Mouse (Mus musculus): ENCODE data around the gene Lsr. TPM values are rescaled to one million over a fixed set of nuclear protein-coding genes. Genes with fewer than 3 reads are reported as not detected.

Gene Lsr
- polyA plus RNA-seq, 1 experiment = 34.6 TPM

DNA sequence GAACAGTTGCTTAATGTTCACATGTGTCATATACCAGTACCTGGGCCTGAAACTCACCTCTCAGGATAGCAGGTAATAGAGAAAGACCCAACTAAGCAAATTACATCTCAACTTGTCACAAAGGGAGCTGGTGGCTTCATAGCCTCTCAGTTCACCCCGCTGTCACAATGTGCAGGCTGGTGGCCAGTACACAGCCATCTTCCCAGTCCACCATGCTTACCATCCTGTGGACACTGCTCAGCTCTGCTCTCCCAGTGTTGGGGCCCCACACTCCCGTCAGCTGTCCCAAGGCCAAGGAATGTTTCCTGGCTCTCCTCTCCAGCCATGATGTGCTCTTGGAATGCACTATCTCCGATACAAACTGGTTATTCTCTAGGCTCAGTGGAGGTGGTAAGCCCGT is 8.4 kb upstream of the Lsr start:
- DNase-seq = no peak
- Histone ChIP-seq H3K36me3 (ENCODE audit: control insufficient read depth, insufficient read depth, low read length) (no peaks in the 10 kb centered on the region), H3K27me3 (ENCODE audit: control insufficient read depth, insufficient read depth, low read length) (no peaks in the 10 kb centered on the region), H3K4me1 (replicated peaks; ENCODE audit: control insufficient read depth, insufficient read depth, low read length) (no peaks in the 10 kb centered on the region), H3K4me3 (ENCODE audit: control insufficient read depth, insufficient read depth, low read length) (no peak overlapping the region), H3K27ac (ENCODE audit: control insufficient read depth, insufficient read depth, low read length) (no peak overlapping the region)
- WGBS = 95% methylated on average over 4 of the region's 4 CpGs
- no peak for TF ChIP-seq POLR2A (IDR thresholded peaks at IDR 0.05; ENCODE audit: control insufficient read depth, extremely low read depth, insufficient read depth, low read length, poor library complexity)
- no peak for TF ChIP-seq CTCF (IDR thresholded peaks at IDR 0.05; ENCODE audit: borderline replicate concordance, control insufficient read depth, extremely low read depth, insufficient read depth, low read length, poor library complexity)

DNA sequence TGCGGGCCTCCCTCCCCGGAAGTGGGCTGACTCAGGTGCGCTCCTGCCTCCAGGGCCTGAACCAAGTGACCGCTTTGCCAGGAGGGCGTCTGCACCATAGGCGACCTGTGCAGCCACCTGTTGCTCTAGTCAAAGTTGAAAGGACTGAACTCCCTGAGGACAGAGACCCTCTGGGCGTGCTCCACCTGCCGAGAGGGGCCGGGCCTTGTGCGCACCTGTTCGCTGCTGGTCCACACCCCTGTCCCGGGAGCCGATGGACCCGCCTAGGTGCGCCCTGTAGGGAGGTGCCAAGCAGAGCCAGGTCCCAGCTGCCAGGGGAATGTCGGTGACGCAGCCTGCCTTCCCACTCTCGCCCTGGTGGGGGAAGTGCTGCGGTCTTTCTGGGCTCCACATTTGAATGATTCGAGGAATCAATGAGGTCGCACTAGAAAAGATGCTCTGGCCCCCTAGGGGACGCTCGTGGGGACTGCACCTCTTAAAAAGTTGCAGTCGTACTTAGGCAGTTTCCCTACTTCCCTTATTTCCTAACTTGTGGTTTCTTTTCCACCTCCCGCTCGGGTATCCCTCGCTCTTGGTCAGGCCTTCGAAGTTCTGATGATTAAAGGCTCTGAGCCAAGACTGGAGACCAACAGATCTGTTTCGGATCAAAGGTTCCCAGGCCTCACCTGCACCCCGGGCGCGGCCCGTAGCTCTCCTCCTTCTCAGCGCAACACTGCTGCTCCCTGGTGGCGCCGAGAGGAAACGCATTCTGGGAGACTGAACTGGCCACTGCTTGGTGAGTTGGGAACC is 431 bp upstream of the Lsr start, which contains the start of gene Fam187b:
TSS of gene Fam187b (plus strand) at position 290 of the 789 bp plus-strand sequence.
- Histone ChIP-seq H3K36me3 (ENCODE audit: control insufficient read depth, insufficient read depth, low read length) (no peaks in the 10 kb centered on the region), H3K4me1 (replicated peaks; ENCODE audit: control insufficient read depth, insufficient read depth, low read length) (peaks cover 9% of the 10 kb centered on the region), H3K4me3 (ENCODE audit: control insufficient read depth, insufficient read depth, low read length) (peak within 1 kb of the TSS; percentile 45), H3K27ac (ENCODE audit: control insufficient read depth, insufficient read depth, low read length) (no peak within 1 kb of the TSS), H3K27me3 (ENCODE audit: control insufficient read depth, insufficient read depth, low read length) (no peaks in the 10 kb centered on the region; the same call in 1 of the 2 replicates)
- TF ChIP-seq POLR2A (IDR thresholded peaks at IDR 0.05; ENCODE audit: control insufficient read depth, extremely low read depth, insufficient read depth, low read length, poor library complexity) (no peak), CTCF (IDR thresholded peaks at IDR 0.05; ENCODE audit: borderline replicate concordance, control insufficient read depth, extremely low read depth, insufficient read depth, low read length, poor library complexity) (peak; percentile 91)
- under 1% methylated on average over 37 of the region's 37 CpGs for WGBS
- DNase-seq = peak; percentile 92

DNA sequence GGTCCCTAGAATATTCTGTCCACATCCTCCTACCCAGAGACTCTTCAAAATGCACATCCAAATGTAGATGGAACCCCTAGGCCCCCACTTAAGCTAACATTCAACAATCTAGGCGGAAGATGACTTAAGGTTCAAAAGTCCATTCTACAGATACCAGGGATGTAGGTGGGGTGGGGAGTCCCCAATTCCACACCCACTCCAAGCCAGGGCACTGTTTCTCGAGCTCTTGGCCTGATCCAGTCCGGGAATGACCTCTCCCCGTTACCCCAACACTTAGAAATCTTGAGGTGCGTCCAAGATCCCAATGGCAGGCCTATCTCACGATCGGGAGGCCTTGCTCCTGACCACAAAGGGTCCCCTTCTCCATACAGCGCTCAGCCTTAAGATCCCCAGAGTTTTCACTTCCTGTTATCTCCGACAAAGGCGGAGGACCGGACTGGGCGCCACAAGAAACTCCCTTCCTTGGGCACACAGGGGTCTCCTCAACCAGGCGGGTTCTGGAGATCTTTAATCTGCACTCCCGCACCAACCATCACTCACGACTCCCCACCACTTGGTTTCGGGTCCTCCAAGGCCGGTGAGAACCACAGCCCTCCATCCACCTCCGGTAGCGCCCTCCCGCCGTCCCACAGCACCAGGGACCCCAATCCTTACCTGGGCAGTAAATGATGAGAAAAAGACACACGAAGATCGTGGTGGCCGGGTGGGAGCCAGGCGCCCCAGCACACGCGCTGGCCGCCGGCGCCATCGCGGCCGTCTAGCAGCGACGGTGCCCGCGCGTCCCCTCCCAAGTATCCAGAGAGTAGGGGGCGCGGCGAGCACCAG is 626 bp downstream of the Lsr start:
- H3K27ac ChIP-seq (ENCODE audit: control insufficient read depth, insufficient read depth, low read length) = no peak overlapping the region

DNA sequence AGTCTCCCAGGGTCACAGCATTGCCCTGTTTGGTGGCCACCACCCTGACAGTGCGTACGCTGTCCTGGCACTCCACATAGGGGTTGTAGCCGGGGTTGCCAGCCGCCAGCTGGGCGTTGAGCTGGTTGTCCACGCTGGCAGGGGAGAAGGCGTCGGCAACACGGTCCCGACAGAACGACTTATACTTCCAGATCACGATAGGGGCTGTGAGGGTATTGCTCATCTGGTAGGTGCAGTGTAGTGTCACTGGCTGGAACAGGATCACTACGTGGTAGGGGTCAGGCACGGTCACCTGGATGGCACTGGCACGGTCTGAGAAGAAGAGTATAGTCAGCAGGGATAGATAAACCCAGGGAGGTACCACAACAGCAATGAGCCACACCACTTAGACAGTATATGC is 1.4 kb downstream of the Lsr start:
- Histone ChIP-seq H3K4me1 (replicated peaks; ENCODE audit: control insufficient read depth, insufficient read depth, low read length) (peaks cover 18% of the 10 kb centered on the region), H3K27me3 (ENCODE audit: control insufficient read depth, insufficient read depth, low read length) (no peaks in the 10 kb centered on the region; the same call in 1 of the 2 replicates), H3K4me3 (ENCODE audit: control insufficient read depth, insufficient read depth, low read length) (no peak overlapping the region), H3K27ac (ENCODE audit: control insufficient read depth, insufficient read depth, low read length) (no peak overlapping the region), H3K36me3 (ENCODE audit: control insufficient read depth, insufficient read depth, low read length) (no peaks in the 10 kb centered on the region)
- WGBS = 96% methylated on average over 15 of the region's 15 CpGs
- no peak for DNase-seq
- TF ChIP-seq CTCF (IDR thresholded peaks at IDR 0.05; ENCODE audit: borderline replicate concordance, control insufficient read depth, extremely low read depth, insufficient read depth, low read length, poor library complexity) (no peak), POLR2A (IDR thresholded peaks at IDR 0.05; ENCODE audit: control insufficient read depth, extremely low read depth, insufficient read depth, low read length, poor library complexity) (no peak)

More for the DNA sequence above, 626 bp downstream of the Lsr start:
- no peak for TF ChIP-seq POLR2A (IDR thresholded peaks at IDR 0.05; ENCODE audit: control insufficient read depth, extremely low read depth, insufficient read depth, low read length, poor library complexity)
- TF ChIP-seq CTCF (IDR thresholded peaks at IDR 0.05; ENCODE audit: borderline replicate concordance, control insufficient read depth, extremely low read depth, insufficient read depth, low read length, poor library complexity) = no peak
- WGBS = 40% methylated on average over 41 of the region's 41 CpGs
- no peaks in the 10 kb centered on the region; the same call in 1 of the 2 replicates for H3K27me3 ChIP-seq (ENCODE audit: control insufficient read depth, insufficient read depth, low read length)
- peak overlapping the region; percentile 30 for H3K4me3 ChIP-seq (ENCODE audit: control insufficient read depth, insufficient read depth, low read length)
- DNase-seq = no peak
- peaks cover 11% of the 10 kb centered on the region for H3K4me1 ChIP-seq (replicated peaks; ENCODE audit: control insufficient read depth, insufficient read depth, low read length)
- no peaks in the 10 kb centered on the region for H3K36me3 ChIP-seq (ENCODE audit: control insufficient read depth, insufficient read depth, low read length)

DNA sequence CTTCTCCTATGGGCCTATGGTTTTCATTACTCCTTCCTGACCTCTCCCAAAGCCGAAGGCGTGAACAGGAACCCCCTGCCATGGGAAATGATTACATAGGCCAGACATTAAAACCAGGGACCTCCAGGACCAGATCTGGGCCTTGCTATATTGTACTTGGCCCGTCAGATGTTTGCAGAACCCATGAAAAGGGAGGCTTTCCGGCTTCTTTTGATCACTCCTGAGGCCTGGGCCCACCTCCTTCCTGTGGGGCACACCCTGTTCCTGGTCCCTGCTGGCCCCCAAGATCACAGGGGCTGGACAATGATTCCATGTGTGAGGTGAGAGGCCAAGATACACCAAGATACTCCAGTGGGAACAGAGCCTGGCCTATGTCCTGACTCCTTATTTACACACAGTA is 4.1 kb downstream of the Lsr start:
- peaks cover 32% of the 10 kb centered on the region for H3K4me1 ChIP-seq (replicated peaks; ENCODE audit: control insufficient read depth, insufficient read depth, low read length)
- no peak for TF ChIP-seq POLR2A (IDR thresholded peaks at IDR 0.05; ENCODE audit: control insufficient read depth, extremely low read depth, insufficient read depth, low read length, poor library complexity)
- no peak for TF ChIP-seq CTCF (IDR thresholded peaks at IDR 0.05; ENCODE audit: borderline replicate concordance, control insufficient read depth, extremely low read depth, insufficient read depth, low read length, poor library complexity)
- no peak overlapping the region for H3K27ac ChIP-seq (ENCODE audit: control insufficient read depth, insufficient read depth, low read length)
- H3K4me3 ChIP-seq (ENCODE audit: control insufficient read depth, insufficient read depth, low read length) = no peak overlapping the region
- no peak for DNase-seq
- 97% methylated on average over 4 of the region's 4 CpGs for WGBS
- no peaks in the 10 kb centered on the region; the same call in 1 of the 2 replicates for H3K27me3 ChIP-seq (ENCODE audit: control insufficient read depth, insufficient read depth, low read length)
- H3K36me3 ChIP-seq (ENCODE audit: control insufficient read depth, insufficient read depth, low read length) = no peaks in the 10 kb centered on the region

DNA sequence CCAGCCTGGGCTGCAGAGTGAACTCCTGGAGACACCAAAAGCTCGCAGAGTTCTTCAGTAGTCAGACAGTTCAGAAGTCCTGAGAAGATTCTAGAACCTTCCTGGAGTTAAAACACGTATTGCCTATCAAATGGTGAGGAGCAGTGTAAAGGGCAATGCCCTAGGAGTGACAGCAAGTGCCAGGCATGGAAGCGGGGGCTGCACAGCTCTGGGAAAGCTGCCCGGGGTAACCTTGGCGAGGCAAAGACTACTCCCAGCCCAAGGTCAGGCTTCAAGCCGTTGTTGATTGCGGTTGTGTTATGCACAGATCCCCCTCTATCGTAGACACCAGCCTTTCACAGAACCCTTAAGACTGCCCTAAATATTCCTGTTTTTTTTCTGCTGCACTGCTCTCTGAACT is 4.7 kb downstream of the Lsr start:
- H3K36me3 ChIP-seq (ENCODE audit: control insufficient read depth, insufficient read depth, low read length) = no peaks in the 10 kb centered on the region
- peaks cover 31% of the 10 kb centered on the region for H3K4me1 ChIP-seq (replicated peaks; ENCODE audit: control insufficient read depth, insufficient read depth, low read length)
- TF ChIP-seq POLR2A (IDR thresholded peaks at IDR 0.05; ENCODE audit: control insufficient read depth, extremely low read depth, insufficient read depth, low read length, poor library complexity) (no peak), CTCF (IDR thresholded peaks at IDR 0.05; ENCODE audit: borderline replicate concordance, control insufficient read depth, extremely low read depth, insufficient read depth, low read length, poor library complexity) (no peak)
- H3K27me3 ChIP-seq (ENCODE audit: control insufficient read depth, insufficient read depth, low read length) = no peaks in the 10 kb centered on the region; the same call in 1 of the 2 replicates
- no peak overlapping the region for H3K4me3 ChIP-seq (ENCODE audit: control insufficient read depth, insufficient read depth, low read length)
- WGBS = 96% methylated on average over 8 of the region's 8 CpGs
- DNase-seq = no peak
- no peak overlapping the region for H3K27ac ChIP-seq (ENCODE audit: control insufficient read depth, insufficient read depth, low read length)
